Mouse (Mus musculus) midbrain, embryonic 15.5 days (tissue): Measurements from ENCODE around the gene Hspa2. TPM values are rescaled to one million over a fixed set of nuclear protein-coding genes. Genes with fewer than 3 reads are reported as not detected.

ENCODE experiments used
- ATAC-seq: fragments of 200-750 bp; cut with Nextera tagmentation; replicated peaks from 2 replicates; pipeline ENCODE4 v1.8.0; 2017; ENCODE audit warnings: moderate TSS enrichment
- H3K27ac ChIP-seq: fragments of 300-500 bp; sonication (generic); 2 replicates; pipeline ENCODE4 v1.5.1; 2015; ENCODE audit warnings: mild to moderate bottlenecking, inconsistent platforms
- H3K27me3 ChIP-seq: fragments of 300-500 bp; sonication (generic); replicated peaks from 2 replicates; pipeline ENCODE4 v1.6.1; 2015; ENCODE audit warnings: inconsistent platforms
- H3K36me3 ChIP-seq: fragments of 300-500 bp; sonication (generic); replicated peaks from 2 replicates; pipeline ENCODE4 v1.6.1; 2015; ENCODE audit warnings: inconsistent platforms
- H3K4me1 ChIP-seq: fragments of 300-500 bp; sonication (generic); 2 replicates; pipeline ENCODE4 v1.6.1; 2015; ENCODE audit warnings: inconsistent platforms
- H3K4me2 ChIP-seq: fragments of 300-500 bp; sonication (generic); 2 replicates; pipeline ENCODE4 v1.6.1; 2015; ENCODE audit warnings: inconsistent platforms, mild to moderate bottlenecking, moderate library complexity
- H3K4me3 ChIP-seq: fragments of 300-500 bp; sonication (generic); 2 replicates; pipeline ENCODE4 v1.5.1; 2015; ENCODE audit warnings: mild to moderate bottlenecking, inconsistent platforms
- H3K9ac ChIP-seq: fragments of 300-500 bp; sonication (generic); 2 replicates; pipeline ENCODE4 v1.6.1; 2015; ENCODE audit warnings: mild to moderate bottlenecking, inconsistent platforms
- H3K9me3 ChIP-seq: fragments of 300-500 bp; sonication (generic); 2 replicates; pipeline ENCODE4 v1.6.1; 2016; ENCODE audit warnings: inconsistent platforms
- WGBS: fragments of 180-500 bp; shearing (Covaris S2); methylation state at CpG from one replicate; pipeline ENCODE4 v1.1.7; 2015; ENCODE audit warnings: mixed read lengths; 5-methylcytosine and 5-hydroxymethylcytosine counted together
- polyA plus RNA-seq: library from polyadenylated mRNA; unstranded; fragments of >200 nt; fragmentation: Nextera tagmentation; extraction: Ambion mirVana; gene quantifications from 2 replicates; pipeline ENCODE4 v1.2.1, GENCODE M21; 2015

Gene Hspa2
- polyA plus RNA-seq, 1 experiment from 2014 or later: 5.5 TPM

DNA sequence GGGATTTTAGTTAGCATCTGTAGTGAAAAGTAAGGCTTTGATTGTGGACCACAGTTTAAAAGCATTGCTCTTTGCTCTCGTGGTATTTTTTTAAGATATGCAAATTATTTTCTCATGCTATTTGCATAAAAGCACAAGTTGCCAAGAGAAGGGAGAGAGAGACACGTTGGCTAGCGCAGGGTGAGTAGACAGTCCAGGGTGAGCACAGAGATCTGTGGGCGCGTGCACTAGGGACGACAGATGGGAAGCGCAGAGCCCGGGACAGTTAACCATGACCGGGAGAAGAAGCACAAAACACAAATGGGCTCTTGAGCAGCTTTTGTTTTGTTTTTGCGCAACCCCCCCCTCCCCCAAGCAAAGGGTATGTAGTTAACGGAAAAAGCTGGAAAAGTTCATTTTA lies 15.2 kb upstream of the Hspa2 start:
- Histone ChIP-seq H3K27me3 (no peaks in the 10 kb centered on the region), H3K9ac (no peak overlapping the region), H3K9me3 (no peaks in the 10 kb centered on the region), H3K36me3 (peaks cover 4% of the 10 kb centered on the region; the same call in 1 of the 2 replicates), H3K4me3 (no peak overlapping the region), H3K27ac (no peak overlapping the region), H3K4me1 (no peaks in the 10 kb centered on the region), H3K4me2 (no peak overlapping the region)
- WGBS: 64% methylated on average over 11 of the region's 11 CpGs
- ATAC-seq: no peak

DNA sequence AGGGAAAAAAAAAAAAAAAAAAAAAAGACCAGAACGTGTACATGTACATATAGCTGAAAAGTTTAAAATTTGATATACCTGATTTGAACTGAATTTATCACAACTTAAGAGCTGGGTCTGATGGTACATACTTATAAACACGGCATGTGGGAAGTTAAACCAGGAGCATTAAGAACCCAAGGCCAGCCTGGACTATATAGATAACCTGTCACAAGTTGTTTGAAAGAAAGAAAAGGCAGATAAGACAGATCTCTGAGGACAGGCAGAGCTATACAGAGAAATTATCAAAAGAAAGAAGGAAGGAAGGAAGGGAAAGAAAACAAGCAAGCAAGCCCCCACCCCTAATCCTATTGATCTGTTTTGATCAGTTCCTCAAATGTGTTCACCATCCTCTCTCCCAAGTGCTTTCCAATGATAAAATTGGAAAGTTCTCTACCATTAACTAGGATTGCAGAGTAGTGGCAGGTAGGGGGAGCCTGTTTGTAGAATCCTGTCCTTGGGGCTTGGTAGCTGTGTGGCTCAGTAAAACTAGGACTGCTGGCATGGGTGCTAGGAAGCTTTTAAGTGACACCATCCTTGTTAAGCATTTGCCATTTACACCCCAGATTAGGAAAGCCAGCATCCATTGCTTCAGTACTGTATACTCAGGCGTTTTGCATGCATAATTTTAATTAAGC lies 12.2 kb upstream of the Hspa2 start:
- H3K9ac ChIP-seq: no peak overlapping the region
- no peak for ATAC-seq

DNA sequence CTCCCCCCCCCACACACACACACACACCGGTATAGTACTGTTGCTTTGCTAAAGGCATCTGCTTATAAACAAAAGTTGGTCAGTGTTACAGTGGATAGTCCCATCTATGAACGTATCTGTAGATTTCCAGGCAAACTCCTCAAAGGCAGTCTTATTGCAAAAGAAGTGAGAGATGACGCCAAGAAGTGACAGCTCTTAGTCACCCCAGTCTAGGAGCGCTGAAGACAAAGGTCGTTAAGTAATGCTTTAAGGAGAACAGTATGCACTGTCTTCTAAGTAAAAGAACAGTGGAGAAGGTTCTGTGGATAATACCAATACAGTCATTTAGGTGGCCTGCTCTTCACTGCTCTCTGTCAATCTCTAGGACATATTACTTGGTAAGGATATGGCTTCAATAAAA lies 11.0 kb upstream of the Hspa2 start:
- H3K4me1 ChIP-seq: no peaks in the 10 kb centered on the region
- no peaks in the 10 kb centered on the region for H3K9me3 ChIP-seq
- no peak overlapping the region for H3K4me2 ChIP-seq
- no peak overlapping the region for H3K9ac ChIP-seq
- ATAC-seq: no peak
- no peak overlapping the region for H3K27ac ChIP-seq
- H3K4me3 ChIP-seq: no peak overlapping the region
- no peaks in the 10 kb centered on the region for H3K27me3 ChIP-seq
- H3K36me3 ChIP-seq: no peaks in the 10 kb centered on the region
- WGBS: 84% methylated on average over 5 of the region's 5 CpGs

More for the DNA sequence above, 12.2 kb upstream of the Hspa2 start:
- no peak overlapping the region for H3K27ac ChIP-seq
- no peak overlapping the region for H3K4me2 ChIP-seq
- no peaks in the 10 kb centered on the region for H3K27me3 ChIP-seq
- 84% methylated on average over 3 of the region's 3 CpGs for WGBS
- H3K9me3 ChIP-seq: no peaks in the 10 kb centered on the region
- H3K36me3 ChIP-seq: 0 out of 2 replicates have a peak, but pooled peaks cover 4% of the 10 kb centered on the region
- H3K4me3 ChIP-seq: no peak overlapping the region
- H3K4me1 ChIP-seq: no peaks in the 10 kb centered on the region

DNA sequence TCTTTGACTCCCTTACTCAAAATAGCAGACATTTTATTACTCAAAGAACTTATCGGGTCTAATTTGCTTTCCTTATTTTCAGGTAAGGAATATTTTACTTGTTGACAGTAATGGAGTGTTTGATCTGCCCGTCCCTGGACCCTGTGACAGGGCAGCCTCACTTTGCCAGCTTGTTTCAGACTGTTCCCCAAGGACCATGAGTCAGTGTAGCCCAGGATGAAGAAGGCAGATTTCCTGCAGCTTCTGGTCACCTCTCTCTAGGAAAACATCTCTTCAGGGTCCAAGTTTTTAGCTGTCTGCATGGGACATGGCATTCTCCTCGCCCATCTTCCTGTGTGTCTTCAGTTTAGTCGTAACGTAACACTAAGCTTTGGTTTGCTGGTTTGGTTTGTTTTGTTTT lies 6.7 kb upstream of the Hspa2 start:
- H3K4me2 ChIP-seq: no peak overlapping the region
- no peaks in the 10 kb centered on the region for H3K4me1 ChIP-seq
- H3K4me3 ChIP-seq: no peak overlapping the region
- no peak overlapping the region for H3K27ac ChIP-seq
- ATAC-seq: no peak
- no peaks in the 10 kb centered on the region for H3K36me3 ChIP-seq
- peaks cover 3% of the 10 kb centered on the region; the same call in 1 of the 2 replicates for H3K27me3 ChIP-seq
- no peak overlapping the region for H3K9ac ChIP-seq
- H3K9me3 ChIP-seq: no peaks in the 10 kb centered on the region
- 83% methylated on average over 5 of the region's 5 CpGs for WGBS

DNA sequence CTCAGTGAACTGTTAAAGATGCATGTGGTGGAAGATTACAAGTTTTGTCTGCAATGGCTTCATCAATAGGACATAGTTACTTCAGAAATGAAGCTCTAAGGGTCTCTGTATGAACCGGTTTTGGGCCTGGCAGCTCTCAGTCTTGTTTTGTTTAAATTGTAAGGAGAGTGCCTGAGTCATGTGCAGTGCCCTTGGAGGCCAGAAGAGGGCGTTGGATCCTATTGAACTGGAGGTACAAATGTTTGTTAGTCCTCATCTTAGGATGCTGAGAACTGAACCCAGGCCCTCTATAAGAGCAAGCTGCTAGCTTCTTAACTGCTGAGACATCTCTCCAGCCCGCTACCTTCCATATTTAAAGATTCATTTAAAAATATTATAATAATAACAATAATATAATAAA lies 2.3 kb upstream of the Hspa2 start:
- Histone ChIP-seq H3K9me3 (no peaks in the 10 kb centered on the region), H3K4me1 (peaks cover 28% of the 10 kb centered on the region), H3K4me2 (no peak overlapping the region), H3K9ac (no peak overlapping the region), H3K27me3 (peaks cover 33% of the 10 kb centered on the region), H3K4me3 (no peak overlapping the region), H3K36me3 (no peaks in the 10 kb centered on the region), H3K27ac (no peak overlapping the region)
- WGBS: 52% methylated on average over 3 of the region's 3 CpGs
- no peak for ATAC-seq

DNA sequence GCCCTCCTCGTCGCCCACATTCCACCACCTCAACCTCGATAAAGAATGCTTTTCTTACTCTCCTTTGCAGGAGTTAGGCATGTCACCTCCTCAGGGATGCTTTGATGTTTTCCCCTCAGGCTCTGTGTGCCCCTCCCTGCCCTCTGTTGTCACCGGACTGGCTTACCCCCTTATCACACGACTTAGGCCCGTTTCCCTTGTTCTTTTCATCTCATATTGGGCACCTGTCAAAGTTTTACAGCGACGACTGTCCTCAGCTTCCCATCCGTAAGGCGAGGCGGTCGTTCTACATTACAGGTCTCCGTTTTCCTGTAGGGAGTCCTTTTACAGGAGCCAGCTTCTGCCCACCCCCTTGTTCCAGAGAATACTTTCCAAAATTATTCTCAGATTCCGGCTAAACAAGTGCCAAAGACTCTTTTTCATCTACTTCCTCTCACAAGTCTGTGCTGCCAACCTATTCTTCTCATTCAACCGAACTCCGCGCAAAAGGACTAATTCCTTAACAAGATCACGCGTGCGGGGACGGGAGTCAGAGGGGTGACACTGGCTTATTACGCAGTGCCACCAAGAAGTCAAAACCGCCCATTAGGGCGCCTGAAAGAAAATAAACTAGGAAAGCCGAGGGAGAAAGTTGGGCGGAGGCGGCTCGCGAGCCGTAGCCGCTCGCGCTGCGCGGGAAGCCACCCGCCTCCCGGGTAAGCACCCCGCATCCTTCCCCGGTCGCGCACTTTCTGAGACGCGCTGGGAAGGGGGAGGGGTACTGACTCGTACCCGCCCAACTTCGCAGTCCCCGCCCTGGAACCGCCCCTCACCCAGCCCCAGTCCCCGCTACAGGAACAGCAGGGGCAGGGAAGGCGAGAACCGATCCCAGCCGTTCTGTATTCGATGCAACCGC lies 738 bp upstream of the Hspa2 start:
- H3K9me3 ChIP-seq: no peaks in the 10 kb centered on the region
- H3K4me2 ChIP-seq: peak overlapping the region; percentile 91
- peaks cover 46% of the 10 kb centered on the region for H3K27me3 ChIP-seq
- no peaks in the 10 kb centered on the region for H3K36me3 ChIP-seq
- under 1% methylated on average over 49 of the region's 54 CpGs for WGBS
- H3K4me3 ChIP-seq: peak overlapping the region; percentile 70
- peak overlapping the region; percentile 59 for H3K9ac ChIP-seq
- H3K27ac ChIP-seq: peak overlapping the region; percentile 82
- H3K4me1 ChIP-seq: peaks cover 28% of the 10 kb centered on the region
- peak; percentile 90 for ATAC-seq

DNA sequence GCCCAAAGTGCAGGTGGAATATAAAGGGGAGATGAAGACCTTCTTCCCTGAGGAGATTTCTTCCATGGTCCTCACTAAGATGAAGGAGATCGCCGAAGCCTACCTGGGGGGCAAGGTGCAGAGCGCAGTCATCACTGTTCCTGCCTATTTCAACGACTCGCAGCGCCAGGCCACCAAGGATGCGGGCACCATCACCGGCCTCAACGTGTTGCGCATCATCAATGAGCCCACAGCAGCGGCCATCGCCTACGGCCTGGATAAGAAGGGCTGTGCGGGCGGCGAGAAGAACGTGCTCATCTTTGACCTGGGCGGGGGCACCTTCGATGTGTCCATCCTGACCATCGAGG lies 833 bp downstream of the Hspa2 start:
- H3K9ac ChIP-seq: no peak overlapping the region
- H3K4me3 ChIP-seq: peak overlapping the region; percentile 70
- no peak for ATAC-seq
- H3K9me3 ChIP-seq: no peaks in the 10 kb centered on the region
- peaks cover 28% of the 10 kb centered on the region for H3K4me1 ChIP-seq
- no peak overlapping the region for H3K27ac ChIP-seq
- peaks cover 46% of the 10 kb centered on the region for H3K27me3 ChIP-seq
- H3K4me2 ChIP-seq: peak overlapping the region; percentile 91
- H3K36me3 ChIP-seq: no peaks in the 10 kb centered on the region
- 12% methylated on average over 20 of the region's 20 CpGs for WGBS

DNA sequence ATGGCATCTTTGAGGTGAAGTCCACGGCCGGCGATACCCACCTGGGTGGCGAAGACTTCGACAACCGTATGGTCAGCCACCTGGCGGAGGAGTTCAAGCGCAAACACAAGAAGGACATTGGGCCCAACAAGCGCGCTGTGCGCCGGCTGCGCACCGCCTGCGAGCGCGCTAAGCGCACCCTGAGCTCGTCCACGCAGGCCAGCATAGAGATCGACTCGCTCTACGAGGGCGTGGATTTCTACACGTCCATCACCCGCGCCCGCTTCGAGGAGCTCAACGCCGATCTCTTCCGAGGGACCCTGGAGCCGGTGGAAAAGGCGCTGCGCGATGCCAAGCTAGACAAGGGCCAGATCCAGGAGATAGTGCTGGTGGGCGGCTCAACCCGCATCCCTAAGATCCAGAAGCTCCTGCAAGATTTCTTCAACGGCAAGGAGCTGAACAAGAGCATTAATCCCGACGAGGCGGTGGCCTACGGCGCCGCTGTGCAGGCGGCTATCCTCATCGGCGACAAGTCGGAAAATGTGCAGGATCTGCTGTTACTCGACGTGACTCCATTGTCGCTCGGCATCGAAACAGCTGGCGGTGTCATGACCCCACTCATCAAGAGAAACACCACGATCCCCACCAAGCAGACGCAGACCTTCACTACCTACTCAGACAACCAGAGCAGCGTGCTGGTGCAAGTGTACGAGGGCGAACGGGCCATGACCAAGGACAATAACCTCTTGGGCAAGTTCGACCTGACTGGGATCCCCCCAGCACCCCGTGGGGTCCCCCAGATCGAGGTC lies 1.4 kb downstream of the Hspa2 start:
- no peak for ATAC-seq
- Histone ChIP-seq H3K27me3 (peaks cover 46% of the 10 kb centered on the region), H3K36me3 (no peaks in the 10 kb centered on the region), H3K4me3 (peak overlapping the region; percentile 70), H3K27ac (no peak overlapping the region), H3K4me1 (peaks cover 28% of the 10 kb centered on the region), H3K4me2 (peak overlapping the region; percentile 91), H3K9me3 (no peaks in the 10 kb centered on the region), H3K9ac (no peak overlapping the region)
- 4% methylated on average over 64 of the region's 64 CpGs for WGBS

DNA sequence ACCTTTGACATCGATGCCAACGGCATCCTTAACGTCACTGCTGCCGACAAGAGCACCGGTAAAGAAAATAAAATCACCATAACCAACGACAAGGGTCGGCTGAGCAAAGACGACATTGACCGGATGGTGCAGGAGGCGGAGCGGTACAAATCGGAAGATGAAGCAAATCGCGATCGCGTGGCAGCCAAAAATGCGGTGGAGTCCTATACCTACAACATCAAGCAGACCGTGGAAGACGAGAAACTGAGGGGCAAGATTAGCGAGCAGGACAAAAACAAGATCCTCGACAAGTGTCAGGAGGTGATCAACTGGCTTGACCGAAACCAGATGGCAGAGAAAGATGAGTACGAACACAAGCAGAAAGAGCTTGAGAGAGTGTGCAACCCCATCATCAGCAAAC lies 2.0 kb downstream of the Hspa2 start:
- Histone ChIP-seq H3K4me3 (no peak overlapping the region), H3K9ac (no peak overlapping the region), H3K36me3 (no peaks in the 10 kb centered on the region), H3K27ac (no peak overlapping the region), H3K9me3 (no peaks in the 10 kb centered on the region), H3K4me1 (peaks cover 28% of the 10 kb centered on the region), H3K4me2 (peak overlapping the region; percentile 91), H3K27me3 (peaks cover 46% of the 10 kb centered on the region)
- ATAC-seq: no peak
- WGBS: 2% methylated on average over 23 of the region's 23 CpGs

DNA sequence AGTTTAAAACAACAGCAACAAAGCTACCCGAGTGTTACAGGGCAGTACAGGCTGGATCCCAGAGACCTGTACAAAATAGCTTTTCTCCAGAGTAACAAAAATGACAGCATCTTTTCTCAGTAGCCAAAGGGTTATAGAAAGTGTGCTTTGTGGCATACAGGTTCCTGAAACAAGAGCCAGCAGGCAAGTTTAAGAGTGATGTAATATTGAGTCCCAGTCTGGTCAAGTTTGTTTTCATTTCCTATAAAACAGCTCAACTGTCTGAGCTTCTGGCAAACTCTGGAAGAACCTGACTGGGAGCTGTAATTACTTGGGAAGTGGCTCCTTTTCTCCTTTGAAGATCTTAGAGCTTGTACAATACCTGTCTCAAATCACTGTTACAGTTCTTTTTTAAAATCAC lies 3.2 kb downstream of the Hspa2 start:
- Histone ChIP-seq H3K4me3 (no peak overlapping the region), H3K27me3 (peaks cover 44% of the 10 kb centered on the region), H3K9me3 (no peaks in the 10 kb centered on the region), H3K4me2 (no peak overlapping the region), H3K4me1 (peaks cover 28% of the 10 kb centered on the region), H3K36me3 (no peaks in the 10 kb centered on the region), H3K27ac (no peak overlapping the region), H3K9ac (no peak overlapping the region)
- no peak for ATAC-seq
- 52% methylated on average over 1 of the region's 1 CpGs for WGBS

DNA sequence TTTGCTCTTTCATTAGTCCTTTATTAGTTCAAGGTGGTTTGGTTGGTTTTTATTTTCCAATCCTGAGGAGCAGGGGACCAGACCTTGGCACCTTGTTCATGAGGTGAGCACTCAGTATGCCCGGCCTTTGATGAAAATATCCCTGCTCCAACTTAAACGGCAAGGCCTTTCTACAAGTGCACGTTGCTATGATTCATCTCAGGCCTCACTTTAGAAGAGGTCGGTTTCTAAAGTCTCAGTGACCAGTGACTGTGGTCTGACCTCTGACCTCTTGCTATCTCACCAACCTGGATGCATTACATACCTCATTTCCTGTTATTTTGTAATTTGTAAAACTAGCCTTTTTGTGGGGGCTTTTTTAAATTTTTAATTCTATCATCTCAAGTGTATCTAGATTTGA lies 5.2 kb downstream of the Hspa2 start:
- peaks cover 35% of the 10 kb centered on the region for H3K27me3 ChIP-seq
- H3K4me2 ChIP-seq: no peak overlapping the region
- peaks cover 21% of the 10 kb centered on the region for H3K4me1 ChIP-seq
- no peak overlapping the region for H3K4me3 ChIP-seq
- H3K27ac ChIP-seq: no peak overlapping the region
- H3K36me3 ChIP-seq: no peaks in the 10 kb centered on the region
- 72% methylated on average over 4 of the region's 4 CpGs for WGBS
- ATAC-seq: no peak
- no peaks in the 10 kb centered on the region for H3K9me3 ChIP-seq
- H3K9ac ChIP-seq: no peak overlapping the region

DNA sequence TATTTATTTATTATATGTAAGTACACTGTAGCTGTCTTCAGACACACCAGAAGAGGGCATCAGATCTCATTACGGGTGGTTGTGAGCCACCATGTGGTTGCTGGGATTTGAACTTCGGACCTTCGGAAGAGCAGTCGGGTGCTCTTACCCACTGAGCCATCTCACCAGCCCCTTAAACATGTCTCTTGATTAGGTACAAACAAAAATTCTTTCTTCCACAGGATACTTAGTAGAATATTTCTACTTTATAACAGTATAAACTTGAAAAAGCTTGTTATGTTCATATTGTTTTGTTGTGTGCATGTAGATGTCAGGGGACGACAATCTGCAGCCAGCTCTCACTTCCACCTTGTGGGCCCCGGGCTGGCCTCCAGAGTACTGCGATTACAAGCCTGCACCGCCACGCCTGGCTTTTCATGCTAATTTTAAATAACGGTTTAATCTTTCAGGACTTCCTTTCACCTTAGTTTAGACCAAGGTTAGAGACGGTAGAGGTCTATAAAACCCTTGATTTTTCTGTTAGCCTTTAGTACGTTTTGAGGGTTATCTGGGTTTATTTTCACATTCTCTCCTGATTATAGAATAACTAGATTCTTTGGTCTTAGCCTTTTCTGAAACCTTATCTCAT lies 11.5 kb downstream of the Hspa2 start:
- no peak overlapping the region for H3K27ac ChIP-seq
- no peaks in the 10 kb centered on the region for H3K9me3 ChIP-seq
- WGBS: 86% methylated on average over 12 of the region's 12 CpGs
- no peaks in the 10 kb centered on the region for H3K36me3 ChIP-seq
- no peak for ATAC-seq
- H3K4me1 ChIP-seq: peaks cover 6% of the 10 kb centered on the region
- H3K4me3 ChIP-seq: no peak overlapping the region
- H3K9ac ChIP-seq: no peak overlapping the region
- H3K4me2 ChIP-seq: no peak overlapping the region
- H3K27me3 ChIP-seq: peaks cover 21% of the 10 kb centered on the region
